12 mouse cellular contexts compared by ENCODE assay signal in the genomic region with DNA sequence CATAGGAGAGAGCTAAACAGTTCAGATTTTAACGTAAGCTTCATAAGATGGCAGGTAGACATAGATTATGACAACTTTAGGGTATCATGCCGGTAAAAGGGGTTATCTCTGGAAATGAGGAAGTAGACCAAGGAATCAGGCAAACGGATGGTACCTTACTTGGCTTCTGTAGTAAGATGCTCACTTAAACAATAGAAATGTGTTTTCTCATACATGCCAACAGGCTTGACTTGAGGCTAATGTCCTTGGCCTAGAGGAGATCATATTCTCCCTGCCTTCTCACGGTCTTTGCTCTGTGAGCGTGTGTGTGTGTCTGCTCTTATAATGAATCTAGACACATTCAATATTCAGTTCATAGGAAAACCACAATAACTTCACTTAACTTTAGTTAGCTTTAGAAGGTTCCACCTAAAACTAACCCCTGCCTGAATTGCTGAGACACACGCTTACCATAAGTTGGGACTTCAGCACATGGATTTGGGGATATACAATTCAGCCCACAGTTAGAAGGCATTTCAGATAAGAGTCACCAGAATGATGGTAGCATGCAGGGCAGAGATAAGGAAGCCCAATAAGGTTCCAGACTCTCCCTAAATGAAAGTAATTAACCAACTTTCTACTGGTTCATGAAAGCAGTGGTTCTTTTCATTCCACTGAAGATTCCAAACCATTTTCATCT.
DNase-seq lines count a peak whose midpoint lies in the region; ATAC-seq and TF ChIP-seq lines count a peak whose summit lies in the region.
"Had no signal": no experiment of that assay in that cellular context is flagged by ENCODE, and none has a peak within 500 bp of the region (broad histone marks: within the 10 kb centered on the region; RNA-seq: fewer than 3 reads in every experiment).

No protein-coding gene starts in this region.

- no peaks in the 10 kb centered on the region for H3K79me2 ChIP-seq in CH12.LX (replicated peaks; ENCODE audit: control insufficient read depth, extremely low read depth, insufficient read depth, poor library complexity, severe bottlenecking)

- TF ChIP-seq CTCF in CH12.LX (conservative IDR thresholded peaks at IDR 0.05 in 1 of 2, IDR thresholded peaks at IDR 0.05 in 1 of 2; ENCODE audit: low read depth in 2 of 2, low read length in 2 of 2): no peak

- no peak overlapping the region for H3K27ac ChIP-seq in CH12.LX (ENCODE audit: insufficient read depth, low read depth)
- H3K27ac ChIP-seq in hindbrain, embryonic 10.5 days: no peak overlapping the region
- H3K27ac ChIP-seq in neural tube, embryonic 15.5 days (replicated peaks): no peak overlapping the region
- H3K27ac ChIP-seq: embryonic facial prominence, embryonic 15.5 days; limb, embryonic 12.5 days had no signal

- peak; percentile 3 for ATAC-seq in inflammation-experienced regulatory T-cells, adult 6 months
- ATAC-seq in neural tube, embryonic 15.5 days (ENCODE audit: low FRiP score): no peak
- ATAC-seq: forebrain, embryonic 14.5 days had no signal

- no peaks in the 10 kb centered on the region for H3K9me3 ChIP-seq in CH12.LX (replicated peaks; ENCODE audit: low read length)
- H3K9me3 ChIP-seq in megakaryocyte, embryonic 14.5 days: no peaks in the 10 kb centered on the region
- no peaks in the 10 kb centered on the region for H3K9me3 ChIP-seq in hindbrain, embryonic 10.5 days
- H3K9me3 ChIP-seq in neural tube, embryonic 15.5 days (replicated peaks): no peaks in the 10 kb centered on the region
- H3K9me3 ChIP-seq: embryonic facial prominence, embryonic 15.5 days; limb, embryonic 12.5 days had no signal

- no peak for DNase-seq in CH12.LX (ENCODE audit: extremely low read depth)
- DNase-seq in c-Kit-negative CD71-positive TER-119-positive erythroid progenitor cells, embryonic 14.5 days (ENCODE audit: low read depth, low spot score): peak; percentile 31
- DNase-seq in hindbrain, embryonic 10.5 days (ENCODE audit: low spot score): no peak
- DNase-seq in heart, adult 8-10 months (ENCODE audit: low spot score): no peak
- DNase-seq: cerebellum, adult 9-10 months had no signal

- H3K36me3 ChIP-seq in CH12.LX (replicated peaks in 1 of 2; ENCODE audit: control insufficient read depth in 1 of 2, insufficient read depth in 1 of 2, low read length in 1 of 2): no peaks in the 10 kb centered on the region
- peaks cover 2% of the 10 kb centered on the region for H3K36me3 ChIP-seq in megakaryocyte, embryonic 14.5 days (replicated peaks; ENCODE audit: low read length)
- H3K36me3 ChIP-seq in hindbrain, embryonic 10.5 days: no peaks in the 10 kb centered on the region
- H3K36me3 ChIP-seq in neural tube, embryonic 15.5 days: no peaks in the 10 kb centered on the region
- H3K36me3 ChIP-seq: embryonic facial prominence, embryonic 15.5 days; limb, embryonic 12.5 days had no signal

- H3K4me1 ChIP-seq in CH12.LX (ENCODE audit: control insufficient read depth in 1 of 2, insufficient read depth in 2 of 2): peaks cover 10 to 23% of the 10 kb centered on the region in 2 experiments
- H3K4me1 ChIP-seq in megakaryocyte, embryonic 14.5 days: peaks cover 44% of the 10 kb centered on the region
- H3K4me1 ChIP-seq in hindbrain, embryonic 10.5 days (replicated peaks): 0 out of 2 replicates have a peak, but pooled peaks cover 2% of the 10 kb centered on the region
- 0 out of 2 replicates have a peak, but pooled peaks cover 3% of the 10 kb centered on the region for H3K4me1 ChIP-seq in neural tube, embryonic 15.5 days
- H3K4me1 ChIP-seq: embryonic facial prominence, embryonic 15.5 days; limb, embryonic 12.5 days had no signal

- in situ Hi-C loops in CH12.LX (cut with MboI; ENCODE audit: low pct_ligation_motif_present, low pct_unique_long_range_greater_than_20kb, low sequenced_read_pairs): no loop called here

- H3K4me2 ChIP-seq in CH12.LX (ENCODE audit: insufficient read depth, low read depth, poor library complexity, severe bottlenecking): peak overlapping the region; percentile 40; the same call in 1 of the 2 replicates
- H3K4me2 ChIP-seq in neural tube, embryonic 15.5 days: no peak overlapping the region
- H3K4me2 ChIP-seq: embryonic facial prominence, embryonic 15.5 days; limb, embryonic 12.5 days; midbrain, embryonic 11.5 days had no signal

- dilution Hi-C loops in CH12.LX (cut with MboI; ENCODE audit: extremely low pct_ligation_motif_present, extremely low pct_unique_long_range_greater_than_20kb, low sequenced_read_pairs): no loop called here

- TF ChIP-seq RAD21 in CH12.LX (IDR thresholded peaks at IDR 0.05; ENCODE audit: low read depth, low read length): no peak

- no peak for TF ChIP-seq EP300 in CH12.LX (IDR thresholded peaks at IDR 0.05; ENCODE audit: low read length)

- 0 out of 2 replicates have a peak overlapping the region, but pooled peaks have one; percentile 19 for H3K9ac ChIP-seq in CH12.LX (ENCODE audit: insufficient read depth, low read depth)
- no peak overlapping the region for H3K9ac ChIP-seq in neural tube, embryonic 15.5 days (replicated peaks)
- H3K9ac ChIP-seq: embryonic facial prominence, embryonic 15.5 days; limb, embryonic 12.5 days had no signal

- 93% methylated on average over 6 of the region's 6 CpGs for WGBS in hindbrain, embryonic 10.5 days
- WGBS in neural tube, embryonic 15.5 days: 95% methylated on average over 6 of the region's 6 CpGs

- TF ChIP-seq POLR2A in CH12.LX (IDR thresholded peaks at IDR 0.05; ENCODE audit: low read depth, low read length): no peak

- H3K27me3 ChIP-seq in CH12.LX (replicated peaks): no peaks in the 10 kb centered on the region
- no peaks in the 10 kb centered on the region for H3K27me3 ChIP-seq in megakaryocyte, embryonic 14.5 days (replicated peaks)
- no peaks in the 10 kb centered on the region for H3K27me3 ChIP-seq in hindbrain, embryonic 10.5 days (ENCODE audit: insufficient read depth, poor library complexity, severe bottlenecking)
- H3K27me3 ChIP-seq in neural tube, embryonic 15.5 days (replicated peaks): no peaks in the 10 kb centered on the region
- H3K27me3 ChIP-seq: embryonic facial prominence, embryonic 15.5 days; limb, embryonic 12.5 days had no signal

- H3K4me3 ChIP-seq in CH12.LX (replicated peaks in 1 of 3; ENCODE audit: low read depth in 2 of 3, low read length in 2 of 3, poor library complexity in 1 of 3): no peak overlapping the region
- H3K4me3 ChIP-seq in megakaryocyte, embryonic 14.5 days (replicated peaks): peak overlapping the region; percentile 85
- no peak overlapping the region for H3K4me3 ChIP-seq in hindbrain, embryonic 10.5 days
- H3K4me3 ChIP-seq in neural tube, embryonic 15.5 days (replicated peaks): no peak overlapping the region
- H3K4me3 ChIP-seq: embryonic facial prominence, embryonic 15.5 days; limb, embryonic 12.5 days had no signal

TF ChIP-seq in CH12.LX, 34 proteins besides CTCF, POLR2A, EP300 and RAD21:
- no peak for TF ChIP-seq CHD2 (IDR thresholded peaks at IDR 0.05; ENCODE audit: low read length)
- TF ChIP-seq ELF1 (IDR thresholded peaks at IDR 0.05; ENCODE audit: low read depth, low read length): no peak
- no peak for TF ChIP-seq KAT2A (IDR thresholded peaks at IDR 0.05; ENCODE audit: insufficient replicate concordance, low read length)
- no peak for TF ChIP-seq UBTF (IDR thresholded peaks at IDR 0.05; ENCODE audit: low read depth, low read length)
- no peak for TF ChIP-seq JUN (IDR thresholded peaks at IDR 0.05; ENCODE audit: insufficient read depth, low read depth, low read length)
- TF ChIP-seq GABPA (IDR thresholded peaks at IDR 0.05; ENCODE audit: insufficient replicate concordance, low read depth, low read length): no peak
- TF ChIP-seq MEF2A (IDR thresholded peaks at IDR 0.05; ENCODE audit: borderline replicate concordance, low read depth, low read length): no peak
- no peak for TF ChIP-seq RCOR1 (conservative IDR thresholded peaks at IDR 0.05; ENCODE audit: low read depth, low read length)
- TF ChIP-seq USF1 (IDR thresholded peaks at IDR 0.05; ENCODE audit: low read depth, low read length): no peak
- TF ChIP-seq MAFK (IDR thresholded peaks at IDR 0.05; ENCODE audit: insufficient replicate concordance, low read length): no peak
- no peak for TF ChIP-seq MAZ (IDR thresholded peaks at IDR 0.05; ENCODE audit: low read depth, low read length)
- TF ChIP-seq NRF1 (IDR thresholded peaks at IDR 0.05; ENCODE audit: low read depth, low read length): no peak
- TF ChIP-seq MYC (IDR thresholded peaks at IDR 0.05; ENCODE audit: low read depth, low read length): no peak
- TF ChIP-seq ZC3H11A (IDR thresholded peaks at IDR 0.05; ENCODE audit: low read depth, low read length): no peak
- no peak for TF ChIP-seq ZNF384 (IDR thresholded peaks at IDR 0.05; ENCODE audit: low read depth, low read length)
- TF ChIP-seq IRF4 (IDR thresholded peaks at IDR 0.05; ENCODE audit: low read depth, low read length): no peak
- TF ChIP-seq USF2 (conservative IDR thresholded peaks at IDR 0.05; ENCODE audit: low read depth, low read length): no peak
